Mouse (Mus musculus) neutrophil, adult 5-6 weeks (primary cell): Measurements from ENCODE around the gene Ckb. TPM values are rescaled to one million over a fixed set of nuclear protein-coding genes. Genes with fewer than 3 reads are reported as not detected.
"Not testable (repeated sequence)": the region's sequence is repeated elsewhere in the genome, so short reads cannot be mapped to it uniquely, and the experiment has no call there.

Experiments
- ATAC-seq: fragments of 151-379, 151-347 bp; 2 replicates; pipeline ENCODE4 v1.8.0; 2017; ENCODE audit warnings: mild to moderate bottlenecking, moderate TSS enrichment; ENCODE audit not compliant: insufficient number of reproducible peaks, poor library complexity, low FRiP score, severe bottlenecking; ENCODE audit errors: extremely low read depth
- total RNA-seq: library from RNA; stranded (forward); fragments of 200-1000 nt; gene quantifications from 2 replicates; pipeline ENCODE4 v1.2.3, GENCODE M21; 2017

Gene Ckb
- total RNA-seq = 4.3 and 4.5 TPM in 2 replicates

GRCm38 (mm10) chr12:111672176-111672575, at the start of gene Ckb:
TSS of gene Ckb (minus strand) at chr12:111672338.
- no peak for ATAC-seq

GRCm38 (mm10) chr12:111720222-111720621, 48.1 kb upstream of the Ckb start:
- no peak for ATAC-seq

DNA sequence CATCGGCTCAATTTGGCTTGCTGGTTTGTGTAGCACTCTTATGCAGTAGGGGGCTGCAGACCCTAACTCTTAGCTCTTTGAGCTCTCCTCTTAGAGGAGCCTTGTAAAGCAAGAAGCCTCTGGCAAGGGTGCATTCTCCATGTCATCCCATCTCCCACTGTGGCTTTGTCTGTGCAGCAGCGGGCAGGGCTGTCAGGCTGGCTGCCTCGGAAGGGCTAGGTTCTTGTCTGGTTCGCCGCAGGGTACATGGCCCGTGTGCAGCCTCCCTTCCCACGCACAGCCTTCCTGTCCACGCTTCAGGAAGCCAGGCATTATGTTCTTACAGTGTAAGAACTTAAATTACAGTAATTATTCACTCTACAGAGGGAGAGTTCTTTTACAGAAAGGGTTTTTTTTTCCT, 46.5 kb upstream of the Ckb start:
- no peak for ATAC-seq

GRCm38 (mm10) chr12:111716505-111716904, 44.4 kb upstream of the Ckb start:
- ATAC-seq = no peak

GRCm38 (mm10) chr12:111713880-111714279, 41.7 kb upstream of the Ckb start:
- not testable (repeated sequence) for ATAC-seq

- peak; percentile 86 for ATAC-seq
Observed at GRCm38 (mm10) chr12:111713004-111713651, 41.0 kb upstream of the Ckb start, which contains the start of the genes Bag5 and Apopt1. TSS of gene Bag5 (minus strand) at chr12:111713257. TSS of gene Apopt1 (plus strand) at chr12:111713261.

- ATAC-seq = no peak
Observed at GRCm38 (mm10) chr12:111712476-111712875, 40.3 kb upstream of the Ckb start.

- ATAC-seq = no peak
Observed at GRCm38 (mm10) chr12:111710091-111710490, 38.0 kb upstream of the Ckb start.

DNA sequence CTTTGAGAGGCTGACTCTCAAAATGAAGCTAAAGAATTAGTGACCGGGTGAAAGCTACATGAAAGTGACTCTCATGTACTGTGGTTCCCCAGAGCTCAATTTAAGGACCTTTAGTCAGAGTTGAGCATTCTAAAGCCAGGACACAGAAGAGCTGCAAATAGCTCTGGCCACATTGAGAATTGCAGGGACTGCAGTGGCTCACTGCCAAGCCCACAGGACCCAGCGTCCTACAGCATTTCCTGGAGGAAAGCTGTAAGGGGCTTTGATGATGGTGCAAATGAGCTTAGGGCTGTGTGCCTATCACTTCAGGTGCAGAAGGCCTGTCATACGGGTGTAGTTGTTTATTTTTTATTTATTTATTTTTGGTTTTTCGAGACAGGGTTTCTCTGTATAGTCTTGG, 36.0 kb upstream of the Ckb start:
- no peak for ATAC-seq

DNA sequence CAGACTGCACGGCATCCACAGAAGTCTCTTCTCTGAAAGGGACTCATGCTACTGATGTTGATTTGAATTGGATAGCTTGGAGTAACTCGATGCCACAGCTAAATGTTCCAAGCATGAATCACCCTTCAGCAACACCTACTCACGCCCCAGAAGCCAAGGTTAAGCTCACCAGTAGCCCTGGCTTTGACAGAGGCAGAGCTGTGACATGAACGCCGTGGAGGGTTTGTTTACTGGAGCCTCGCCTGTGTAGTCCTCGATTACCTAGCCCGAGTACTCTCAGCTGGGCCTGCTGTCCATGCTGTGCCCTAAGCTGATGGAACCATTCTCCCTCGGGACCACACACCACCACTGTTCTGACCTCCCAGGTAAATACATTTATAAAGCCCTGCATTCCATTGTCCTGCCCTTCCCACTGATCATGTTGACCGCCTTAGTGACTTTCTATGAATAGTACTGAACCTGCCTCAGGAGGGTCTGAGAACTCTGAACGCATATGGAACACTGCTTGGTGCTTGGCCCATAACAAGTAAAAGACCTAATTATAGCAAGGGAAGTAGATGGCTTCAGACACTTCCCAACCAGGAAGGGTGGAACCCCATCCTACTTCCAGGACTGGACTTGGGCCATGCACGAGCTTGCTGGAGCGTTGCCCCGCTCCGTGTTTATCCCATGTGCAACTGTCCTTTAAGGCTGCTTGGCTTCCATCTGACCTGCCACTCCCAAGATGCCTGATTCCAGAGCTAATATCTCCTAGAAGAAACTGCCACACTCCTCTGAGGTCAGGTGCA, 33.2 kb upstream of the Ckb start:
- no peak for ATAC-seq

DNA sequence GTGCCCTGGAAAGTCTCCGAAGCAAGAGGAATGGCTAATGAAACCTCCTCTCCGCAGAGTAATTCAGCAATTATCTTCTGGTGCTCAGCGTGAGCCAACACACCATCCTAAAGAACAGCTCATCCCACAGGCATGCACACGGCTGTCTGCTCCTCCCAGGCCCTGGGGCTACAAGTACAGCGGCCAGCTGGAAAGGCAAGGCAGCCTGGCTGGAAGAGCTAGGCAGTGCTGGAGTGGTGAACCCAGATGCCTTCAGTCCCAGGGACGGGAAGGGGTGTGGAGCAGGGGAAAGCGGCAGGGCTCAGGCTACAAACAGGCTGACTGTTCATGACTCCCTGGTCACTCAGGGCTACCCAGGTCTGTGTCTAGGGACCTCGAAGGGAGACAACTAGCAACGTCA, 32.5 kb upstream of the Ckb start:
- ATAC-seq = no peak

DNA sequence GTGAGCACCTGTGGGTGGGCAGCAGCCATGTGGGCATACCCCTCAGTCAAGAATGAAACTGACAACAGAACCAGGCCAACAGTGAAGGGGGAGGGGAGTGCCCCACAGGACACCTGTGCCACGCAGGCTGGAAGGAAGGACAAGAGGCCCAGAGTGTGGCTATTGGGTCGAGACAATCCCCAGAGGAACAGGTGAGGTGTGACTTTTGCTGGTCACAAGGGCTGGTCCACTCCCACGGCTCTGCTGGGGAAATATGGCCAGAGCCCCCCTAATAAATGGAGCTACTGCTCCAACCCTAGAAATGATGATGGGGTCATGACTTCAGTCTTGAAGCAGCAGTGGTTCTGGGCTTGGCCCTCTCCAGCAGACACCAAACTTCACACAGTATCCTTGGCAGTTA, 31.2 kb upstream of the Ckb start:
- no peak for ATAC-seq

DNA sequence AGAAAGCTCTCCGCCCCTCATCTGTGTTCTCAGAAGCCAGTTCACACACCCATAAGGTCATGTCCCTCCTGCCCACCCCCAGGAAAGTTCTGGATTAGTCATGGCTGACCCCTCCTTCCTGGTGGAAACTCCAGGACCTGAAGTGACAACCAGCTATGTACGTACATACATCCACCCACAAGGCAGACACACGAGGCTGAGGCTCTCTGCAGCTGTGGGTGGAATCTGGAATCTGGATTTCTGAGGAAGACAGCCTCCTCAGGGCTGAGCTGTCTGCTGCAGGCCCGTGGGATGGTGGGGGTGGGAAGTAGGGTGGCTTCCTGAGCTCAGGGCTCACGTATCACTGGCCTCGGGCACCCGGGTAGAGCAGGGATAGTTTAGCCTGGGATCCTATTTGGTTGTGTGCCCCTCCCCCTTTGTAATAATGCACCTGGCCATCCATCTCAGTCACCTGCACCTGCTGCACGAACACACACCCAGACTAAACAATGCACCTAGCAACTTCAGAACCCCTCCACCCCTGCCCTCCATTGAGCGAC, 28.9 kb upstream of the Ckb start:
- ATAC-seq = no peak

DNA sequence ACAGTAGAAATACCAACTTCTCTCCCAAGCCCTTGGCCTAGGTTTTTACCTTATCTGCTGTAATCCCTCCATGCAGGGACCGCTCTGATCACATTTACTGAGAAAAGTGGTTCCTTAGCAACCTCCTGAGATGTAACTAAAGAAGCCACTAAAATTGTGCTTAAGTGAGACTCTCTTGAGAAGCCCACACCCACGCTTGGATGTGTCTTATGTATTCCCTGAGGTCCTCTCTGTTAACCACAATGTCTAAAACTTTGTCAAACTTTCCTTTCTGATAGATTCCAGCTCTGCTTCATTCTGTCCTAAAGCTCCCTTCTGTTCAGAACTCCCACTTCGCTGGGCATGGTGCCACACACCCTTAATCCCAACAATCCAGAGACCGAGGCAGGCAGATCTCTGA, 27.4 kb upstream of the Ckb start:
- no peak for ATAC-seq

- no peak for ATAC-seq
Observed at GRCm38 (mm10) chr12:111698346-111698913, 26.3 kb upstream of the Ckb start.

DNA sequence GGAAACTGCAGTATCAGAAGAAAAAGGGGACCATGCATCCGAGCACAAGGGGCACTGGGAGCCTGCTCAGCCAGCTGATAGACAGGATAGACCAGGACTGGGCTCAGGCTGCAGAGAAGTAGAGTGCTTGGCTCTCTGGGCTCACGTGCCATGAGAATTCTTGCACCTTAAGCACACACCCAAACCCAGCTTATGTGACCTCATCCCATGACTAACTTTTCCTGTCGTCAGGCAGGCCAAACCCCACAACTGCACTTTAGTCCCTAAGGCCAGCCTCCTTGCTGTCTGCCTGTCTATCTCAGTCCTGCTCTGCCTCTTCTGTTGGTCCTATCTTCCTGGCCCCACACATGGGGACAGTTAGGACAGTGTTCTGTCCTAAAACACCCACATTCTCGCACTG, 25.6 kb upstream of the Ckb start:
- ATAC-seq = no peak

DNA sequence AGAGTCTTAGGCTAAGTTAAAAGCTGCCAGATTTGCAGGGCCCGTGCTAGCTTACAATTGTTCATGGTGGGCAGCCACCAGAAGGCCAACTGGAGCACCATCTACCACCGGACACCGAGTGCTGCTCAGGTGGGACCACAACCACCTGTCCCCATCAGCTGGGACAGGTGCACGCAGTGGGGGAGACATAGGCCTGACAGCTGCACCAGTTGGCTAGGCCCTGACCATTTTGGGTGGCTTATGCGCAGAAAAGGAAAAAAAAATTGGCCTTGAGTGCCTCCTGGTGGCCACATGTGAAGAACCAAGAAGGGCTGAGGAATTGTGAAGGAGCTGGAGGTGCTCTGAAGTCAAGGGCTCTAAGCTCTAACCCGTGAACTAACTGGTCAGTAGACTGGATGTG, 24.1 kb upstream of the Ckb start:
- peak; percentile 27; the same call in 1 of the 2 replicates for ATAC-seq

DNA sequence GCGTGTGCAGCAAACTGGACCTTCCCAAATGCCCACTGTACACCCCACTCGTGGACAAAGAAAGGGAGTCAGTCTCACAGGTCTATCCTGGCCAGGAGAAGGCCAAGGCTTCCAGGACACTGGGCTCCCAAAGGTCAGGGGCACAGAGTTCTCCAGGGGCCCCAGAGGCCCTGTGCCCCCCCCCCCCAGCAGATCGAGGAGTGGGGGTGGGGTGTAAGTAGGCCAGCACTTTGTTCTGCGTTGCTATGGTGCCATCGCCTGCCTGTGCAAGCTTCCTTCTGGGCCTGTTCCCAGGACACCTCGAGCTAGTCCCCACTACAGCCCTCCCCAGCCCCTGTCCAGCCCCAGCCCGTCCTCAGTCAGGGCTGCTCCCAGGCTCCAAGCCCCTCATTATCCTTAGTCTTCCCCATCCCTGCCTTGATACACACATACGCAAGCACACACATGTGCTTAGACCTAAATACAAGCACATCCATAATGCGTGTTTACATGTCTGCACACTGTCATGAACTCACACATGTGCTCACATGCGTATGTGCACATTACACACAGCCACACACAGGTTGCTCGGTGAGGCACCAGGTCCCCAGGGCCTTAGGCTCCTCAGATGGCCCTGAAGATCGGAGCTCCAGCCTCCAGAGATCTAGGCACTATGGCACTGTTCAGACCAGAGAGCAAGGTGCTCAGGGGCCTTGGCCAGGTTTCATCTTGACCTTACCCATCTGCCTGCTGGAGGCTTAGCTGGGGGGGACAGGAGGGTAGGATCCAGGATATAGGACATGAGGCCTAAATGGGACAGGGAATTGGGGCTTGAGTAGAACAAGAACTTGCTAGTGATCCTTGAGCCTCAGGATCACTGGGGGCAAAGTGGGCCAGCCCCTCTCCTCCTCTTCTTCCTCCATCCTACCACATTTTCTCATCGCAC, 23.0 kb upstream of the Ckb start:
- no peak for ATAC-seq

GRCm38 (mm10) chr12:111694271-111694781, 22.2 kb upstream of the Ckb start:
- ATAC-seq = no peak
